In genomic region chr19:6951381-6951968, GRCm38 (mm10) we compare ENCODE assay signal across 8 mouse cellular contexts. TPM values are rescaled to one million over a fixed set of nuclear protein-coding genes. Genes with fewer than 3 reads are reported as not detected.
A peak's percentile ranks its signal among the peaks of the same experiment; 100 is the strongest.
DNase-seq lines count a peak whose midpoint lies in the region; ATAC-seq and TF ChIP-seq lines count a peak whose summit lies in the region.

No protein-coding gene starts in this region.

- TF ChIP-seq POLR2A in testis, adult 2 months (IDR thresholded peaks at IDR 0.05; ENCODE audit: control insufficient read depth, low read depth, low read length) = peak; percentile 50

- ATAC-seq in heart, embryonic 16.5 days (replicated peaks; ENCODE audit: extremely low read depth, insufficient read depth, low FRiP score) = peak; percentile 79
- ATAC-seq in liver, embryonic 16.5 days (ENCODE audit: low read depth) = peak; percentile 80
- peak; percentile 89 for ATAC-seq in neural tube, embryonic 13.5 days (ENCODE audit: low read depth)

- peaks cover 30% of the 10 kb centered on the region for H3K36me3 ChIP-seq in forebrain, embryonic 10.5 days (replicated peaks)
- H3K36me3 ChIP-seq in heart, embryonic 16.5 days (ENCODE audit: control insufficient read depth, insufficient read depth) = peaks cover 9% of the 10 kb centered on the region; the same call in 1 of the 2 replicates
- H3K36me3 ChIP-seq in liver, embryonic 16.5 days (ENCODE audit: control insufficient read depth, insufficient read depth) = no peaks in the 10 kb centered on the region
- H3K36me3 ChIP-seq in neural tube, embryonic 13.5 days = peaks cover 22% of the 10 kb centered on the region
- no peaks in the 10 kb centered on the region; the same call in 1 of the 2 replicates for H3K36me3 ChIP-seq in testis, adult 2 months (ENCODE audit: control insufficient read depth, insufficient read depth, low read length)

- no peak for TF ChIP-seq CTCF in testis, adult 2 months (IDR thresholded peaks at IDR 0.05; ENCODE audit: control insufficient read depth, insufficient read depth, insufficient replicate concordance, low read depth, low read length)

- no peaks in the 10 kb centered on the region for H3K9me3 ChIP-seq in forebrain, embryonic 10.5 days
- H3K9me3 ChIP-seq in heart, embryonic 16.5 days (replicated peaks; ENCODE audit: control insufficient read depth, low read length) = no peaks in the 10 kb centered on the region
- no peaks in the 10 kb centered on the region for H3K9me3 ChIP-seq in liver, embryonic 16.5 days (replicated peaks; ENCODE audit: control insufficient read depth, low read length)
- H3K9me3 ChIP-seq in neural tube, embryonic 13.5 days = no peaks in the 10 kb centered on the region

- DNase-seq in CD8-positive naive resting alpha-beta T cell, adult 2 months (ENCODE audit: low read depth in 2 of 2, low spot score in 2 of 2) = peak; percentile 52 to 62
- peak; percentile 77 for DNase-seq in c-Kit-positive CD71-negative TER-119-negative erythroid progenitor cells, embryonic 14.5 days (ENCODE audit: low read depth)
- peak; percentile 93 for DNase-seq in forebrain, embryonic 10.5 days (ENCODE audit: extremely low spot score, low spot score)
- peak; percentile 95 to 96 for DNase-seq in kidney, postnatal 4 days

- peak overlapping the region; percentile 89 for H3K9ac ChIP-seq in heart, embryonic 16.5 days (ENCODE audit: low read length)
- H3K9ac ChIP-seq in liver, embryonic 16.5 days (ENCODE audit: low read depth, low read length) = peak overlapping the region; percentile 74
- peak overlapping the region; percentile 81 for H3K9ac ChIP-seq in neural tube, embryonic 13.5 days

- peak overlapping the region; percentile 97 for H3K27ac ChIP-seq in forebrain, embryonic 10.5 days
- peak overlapping the region; percentile 100 for H3K27ac ChIP-seq in heart, embryonic 16.5 days (ENCODE audit: low read length)
- peak overlapping the region; percentile 94 for H3K27ac ChIP-seq in liver, embryonic 16.5 days (ENCODE audit: low read length)
- H3K27ac ChIP-seq in neural tube, embryonic 13.5 days (replicated peaks) = peak overlapping the region; percentile 97
- H3K27ac ChIP-seq in testis, adult 2 months (ENCODE audit: control insufficient read depth, insufficient read depth, low read depth, low read length) = peak overlapping the region; percentile 79

- H3K4me2 ChIP-seq in heart, embryonic 16.5 days (ENCODE audit: low read depth, low read length) = peak overlapping the region; percentile 85
- peak overlapping the region; percentile 96 for H3K4me2 ChIP-seq in liver, embryonic 16.5 days (ENCODE audit: low read depth, low read length)
- H3K4me2 ChIP-seq in neural tube, embryonic 13.5 days = peak overlapping the region; percentile 97

- H3K27me3 ChIP-seq in forebrain, embryonic 10.5 days (ENCODE audit: poor library complexity, severe bottlenecking) = no peaks in the 10 kb centered on the region
- no peaks in the 10 kb centered on the region for H3K27me3 ChIP-seq in heart, embryonic 16.5 days (ENCODE audit: control insufficient read depth, insufficient read depth, low read length)
- no peaks in the 10 kb centered on the region for H3K27me3 ChIP-seq in liver, embryonic 16.5 days (ENCODE audit: control insufficient read depth, insufficient read depth, low read depth, low read length)
- H3K27me3 ChIP-seq in neural tube, embryonic 13.5 days = no peaks in the 10 kb centered on the region
- no peaks in the 10 kb centered on the region for H3K27me3 ChIP-seq in testis, adult 2 months (ENCODE audit: control insufficient read depth, insufficient read depth, low read length)

- H3K4me3 ChIP-seq in forebrain, embryonic 10.5 days = peak overlapping the region; percentile 69
- H3K4me3 ChIP-seq in heart, embryonic 16.5 days (ENCODE audit: low read length) = peak overlapping the region; percentile 86
- peak overlapping the region; percentile 72 for H3K4me3 ChIP-seq in liver, embryonic 16.5 days (ENCODE audit: low read depth, low read length)
- H3K4me3 ChIP-seq in neural tube, embryonic 13.5 days = peak overlapping the region; percentile 59
- peak overlapping the region; percentile 87 for H3K4me3 ChIP-seq in testis, adult 2 months (ENCODE audit: control insufficient read depth, low read depth, low read length)

- under 1% methylated on average over 35 of the region's 35 CpGs for WGBS in forebrain, embryonic 10.5 days
- under 1% methylated on average over 35 of the region's 35 CpGs for WGBS in heart, embryonic 16.5 days
- WGBS in liver, embryonic 16.5 days (ENCODE audit: insufficient replicate concordance) = under 1% methylated on average over 35 of the region's 35 CpGs
- under 1% methylated on average over 35 of the region's 35 CpGs for whole genome bisulfite sequencing in neural tube, embryonic 13.5 days

- peaks cover 33% of the 10 kb centered on the region for H3K4me1 ChIP-seq in forebrain, embryonic 10.5 days
- H3K4me1 ChIP-seq in heart, embryonic 16.5 days (ENCODE audit: control insufficient read depth, insufficient read depth, low read length) = peaks cover 41% of the 10 kb centered on the region
- peaks cover 28% of the 10 kb centered on the region for H3K4me1 ChIP-seq in liver, embryonic 16.5 days (ENCODE audit: control insufficient read depth, low read depth, low read length)
- H3K4me1 ChIP-seq in neural tube, embryonic 13.5 days (replicated peaks) = peaks cover 25% of the 10 kb centered on the region
- peaks cover 18% of the 10 kb centered on the region for H3K4me1 ChIP-seq in testis, adult 2 months (ENCODE audit: control insufficient read depth, insufficient read depth, low read length)

RNA-seq across cellular contexts. Expression of gene Gpr137, which starts 9.2 kb away (rescaled TPM):
- polyA plus RNA-seq in forebrain, embryonic 10.5 days (2016; fragmentation: Nextera tagmentation; extraction: Ambion mirVana) = 22.8 and 26.5 TPM in 2 replicates
- 20.8 and 22.3 TPM in 2 replicates for polyA plus RNA-seq in heart, embryonic 16.5 days (2015; fragmentation: Nextera tagmentation; extraction: Ambion mirVana)
- 5.2 and 5.3 TPM in 2 replicates for polyA plus RNA-seq in liver, embryonic 16.5 days (2015; fragmentation: Nextera tagmentation; extraction: Ambion mirVana)
- polyA plus RNA-seq in neural tube, embryonic 13.5 days (2015; fragmentation: Nextera tagmentation; extraction: Ambion mirVana) = 50.6 and 57.0 TPM in 2 replicates
- polyA plus RNA-seq in testis, adult 2 months (2012; rRNA removed) = 205 and 212 TPM in 2 replicates

RNA-seq across cellular contexts. Expression of gene Bad, which starts 9.8 kb away (rescaled TPM):
- 55.9 and 59.8 TPM in 2 replicates for polyA plus RNA-seq in forebrain, embryonic 10.5 days (2016; fragmentation: Nextera tagmentation; extraction: Ambion mirVana)
- polyA plus RNA-seq in heart, embryonic 16.5 days (2015; fragmentation: Nextera tagmentation; extraction: Ambion mirVana) = 58.4 and 59.2 TPM in 2 replicates
- 24.8 and 25.2 TPM in 2 replicates for polyA plus RNA-seq in liver, embryonic 16.5 days (2015; fragmentation: Nextera tagmentation; extraction: Ambion mirVana)
- 90.4 and 95.1 TPM in 2 replicates for polyA plus RNA-seq in neural tube, embryonic 13.5 days (2015; fragmentation: Nextera tagmentation; extraction: Ambion mirVana)
- polyA plus RNA-seq in testis, adult 2 months (2012; rRNA removed) = 78.8 and 91.6 TPM in 2 replicates

RNA-seq across cellular contexts. Expression of gene Kcnk4, which starts 17.2 kb away (rescaled TPM):
- polyA plus RNA-seq in forebrain, embryonic 10.5 days (2016; fragmentation: Nextera tagmentation; extraction: Ambion mirVana) = 0.24 TPM in 1 of 2 replicates, not detected in the other
- polyA plus RNA-seq in heart, embryonic 16.5 days (2015; fragmentation: Nextera tagmentation; extraction: Ambion mirVana) = 0.50 and 0.95 TPM in 2 replicates
- 0.04 and 0.11 TPM in 2 replicates for polyA plus RNA-seq in liver, embryonic 16.5 days (2015; fragmentation: Nextera tagmentation; extraction: Ambion mirVana)
- 3.4 and 5.2 TPM in 2 replicates for polyA plus RNA-seq in neural tube, embryonic 13.5 days (2015; fragmentation: Nextera tagmentation; extraction: Ambion mirVana)
- 1.3 and 1.5 TPM in 2 replicates for polyA plus RNA-seq in testis, adult 2 months (2012; rRNA removed)

RNA-seq across cellular contexts. Expression of gene Ppp1r14b, which starts 23.3 kb away (rescaled TPM):
- 103 TPM in 2 replicates for polyA plus RNA-seq in forebrain, embryonic 10.5 days (2016; fragmentation: Nextera tagmentation; extraction: Ambion mirVana)
- 68.9 and 104 TPM in 2 replicates for polyA plus RNA-seq in heart, embryonic 16.5 days (2015; fragmentation: Nextera tagmentation; extraction: Ambion mirVana)
- 15.9 and 17.4 TPM in 2 replicates for polyA plus RNA-seq in liver, embryonic 16.5 days (2015; fragmentation: Nextera tagmentation; extraction: Ambion mirVana)
- 191 and 211 TPM in 2 replicates for polyA plus RNA-seq in neural tube, embryonic 13.5 days (2015; fragmentation: Nextera tagmentation; extraction: Ambion mirVana)
- 139 and 154 TPM in 2 replicates for polyA plus RNA-seq in testis, adult 2 months (2012; rRNA removed)

RNA-seq across cellular contexts. Expression of gene Plcb3, which starts 24.8 kb away (rescaled TPM):
- polyA plus RNA-seq in forebrain, embryonic 10.5 days (2016; fragmentation: Nextera tagmentation; extraction: Ambion mirVana) = 25.2 and 25.8 TPM in 2 replicates
- 16.8 and 21.1 TPM in 2 replicates for polyA plus RNA-seq in heart, embryonic 16.5 days (2015; fragmentation: Nextera tagmentation; extraction: Ambion mirVana)
- 4.8 and 6.6 TPM in 2 replicates for polyA plus RNA-seq in liver, embryonic 16.5 days (2015; fragmentation: Nextera tagmentation; extraction: Ambion mirVana)
- polyA plus RNA-seq in neural tube, embryonic 13.5 days (2015; fragmentation: Nextera tagmentation; extraction: Ambion mirVana) = 23.8 and 27.3 TPM in 2 replicates
- 13.9 and 14.6 TPM in 2 replicates for polyA plus RNA-seq in testis, adult 2 months (2012; rRNA removed)

Comparison
In these comparisons a context has a peak if more than half of its experiments do, and no peak if none do; other contexts are left out.
1. Peak in every context shown above with its lines: DNase-seq, ATAC-seq, H3K4me3 ChIP-seq and H3K27ac ChIP-seq.